Mouse (Mus musculus) embryonic fibroblast, embryonic 13.5 days (primary cell): ENCODE results near the gene Atp5j2.

Experiments used
- CTCF ChIP-seq: IDR thresholded peaks from 2 replicates; pipeline ENCODE4 v1.5.1; 2011; ENCODE audit warnings: mild to moderate bottlenecking, control low read depth, low read length, moderate library complexity, borderline replicate concordance; ENCODE audit not compliant: insufficient read depth
- POLR2A ChIP-seq: IDR thresholded peaks from 2 replicates; pipeline ENCODE4 v1.6.1; 2011; ENCODE audit warnings: low read depth, mild to moderate bottlenecking, control low read depth, low read length, moderate library complexity

- TF ChIP-seq CTCF, result no peak
- TF ChIP-seq POLR2A, result no peak
These were observed 27.2 kb downstream of the Atp5j2 start for GRCm38 (mm10) chr5:145164710-145165109.
